Mouse (Mus musculus) brain, embryonic 14.5 days (tissue): ENCODE measurements at regions not wholly inside any gene's neighbourhood (a gene's known extent, or its start where the extent isn't known, plus 50 kb on each side); places are given as distances from the start of the nearest gene placed in this dataset.
A peak's percentile ranks its signal among the peaks of the same experiment; 100 is the strongest.

Experiments
- DNase-seq: peaks from one replicate; pipeline ENCODE4 v3.0.0-alpha.2; 2011; ENCODE audit warnings: low read depth
- CTCF ChIP-seq: fragments of 200-500 bp; IDR thresholded peaks from 2 replicates; pipeline ENCODE4 v1.5.1; 2012; ENCODE audit warnings: inconsistent platforms, mild to moderate bottlenecking, moderate library complexity, borderline replicate concordance; ENCODE audit not compliant: insufficient read depth, insufficient read length; ENCODE audit errors: extremely low read depth
- POLR2A ChIP-seq: fragments of 200-500 bp; IDR thresholded peaks from 2 replicates; pipeline ENCODE4 v1.6.1; 2012; ENCODE audit warnings: mild to moderate bottlenecking, inconsistent platforms, borderline replicate concordance; ENCODE audit not compliant: poor library complexity, insufficient read depth, insufficient read length, severe bottlenecking; ENCODE audit errors: extremely low read depth

GRCm38 (mm10) chr1:57095361-57096247, 117.2 kb upstream of the Satb2 start:
- no peak for TF ChIP-seq POLR2A
- no peak for TF ChIP-seq CTCF
- DNase-seq: peak; percentile 35

GRCm38 (mm10) chr1:57096248-57096600, 117.8 kb upstream of the Satb2 start:
- TF ChIP-seq POLR2A (no peak), CTCF (no peak)
- no peak for DNase-seq

- TF ChIP-seq POLR2A: no peak
- no peak for TF ChIP-seq CTCF
- DNase-seq: peak; percentile 12
Measured at GRCm38 (mm10) chr1:57096740-57097139, 118.3 kb upstream of the Satb2 start.

- DNase-seq: no peak
- TF ChIP-seq CTCF (no peak), POLR2A (no peak)
Measured at GRCm38 (mm10) chr1:57100614-57101013, 122.2 kb upstream of the Satb2 start.

- DNase-seq: peak; percentile 69
- no peak for TF ChIP-seq POLR2A
- TF ChIP-seq CTCF: no peak
Measured at GRCm38 (mm10) chr1:57107308-57107707, 128.9 kb upstream of the Satb2 start.

GRCm38 (mm10) chr1:57120678-57121077, 142.2 kb upstream of the Satb2 start:
- TF ChIP-seq CTCF: no peak
- no peak for TF ChIP-seq POLR2A
- DNase-seq: peak; percentile 15

- TF ChIP-seq POLR2A (no peak), CTCF (no peak)
- peak; percentile 40 for DNase-seq
Measured at GRCm38 (mm10) chr1:57144181-57144580, 165.7 kb upstream of the Satb2 start.

GRCm38 (mm10) chr1:57155869-57156268, 177.4 kb upstream of the Satb2 start:
- no peak for DNase-seq
- no peak for TF ChIP-seq CTCF
- no peak for TF ChIP-seq POLR2A

GRCm38 (mm10) chr1:57164443-57164842, 186.0 kb upstream of the Satb2 start:
- TF ChIP-seq CTCF: no peak
- TF ChIP-seq POLR2A: no peak

GRCm38 (mm10) chr1:57174289-57174890, 195.9 kb upstream of the Satb2 start:
- TF ChIP-seq CTCF (no peak), POLR2A (no peak)
- DNase-seq: peak; percentile 91

More at GRCm38 (mm10) chr1:57164443-57164842, 186.0 kb upstream of the Satb2 start:
- DNase-seq: no peak

- TF ChIP-seq CTCF (no peak), POLR2A (no peak)
- no peak for DNase-seq
Measured at GRCm38 (mm10) chr1:57188796-57189319, 188.6 kb upstream of the 1700066M21Rik start.
